Mouse (Mus musculus) heart, embryonic 11.5 days (tissue): ENCODE data around the gene Rbm15. TPM values are rescaled to one million over a fixed set of nuclear protein-coding genes. Genes with fewer than 3 reads are reported as not detected.
A peak's percentile ranks its signal among the peaks of the same experiment; 100 is the strongest.
"Not testable (repeated sequence)": the region's sequence is repeated elsewhere in the genome, so short reads cannot be mapped to it uniquely, and the experiment has no call there.

Experiments
- ATAC-seq: fragments of 200-750 bp; cut with Nextera tagmentation; replicated peaks from 2 replicates; pipeline ENCODE4 v1.8.0; 2017; ENCODE audit warnings: moderate library complexity; ENCODE audit not compliant: insufficient number of reproducible peaks, low FRiP score, low TSS enrichment
- H3K27ac ChIP-seq: fragments of 300-500 bp; sonication (generic); 2 replicates; pipeline ENCODE4 v1.5.1; 2014; ENCODE audit warnings: mild to moderate bottlenecking, low read depth, low read length
- H3K27me3 ChIP-seq: fragments of 300-500 bp; sonication (generic); 2 replicates; pipeline ENCODE4 v1.6.1; 2014; ENCODE audit warnings: mild to moderate bottlenecking, low read length, mixed read lengths; ENCODE audit not compliant: control insufficient read depth, insufficient read depth
- H3K36me3 ChIP-seq: fragments of 300-500 bp; sonication (generic); 2 replicates; pipeline ENCODE4 v1.6.1; 2014; ENCODE audit warnings: mild to moderate bottlenecking, low read length, moderate library complexity, mixed read lengths; ENCODE audit not compliant: control insufficient read depth, insufficient read depth
- H3K4me1 ChIP-seq: fragments of 300-500 bp; sonication (generic); 2 replicates; pipeline ENCODE4 v1.6.1; 2014; ENCODE audit warnings: low read length; ENCODE audit not compliant: control insufficient read depth, insufficient read depth
- H3K4me2 ChIP-seq: fragments of 300-500 bp; sonication (generic); 2 replicates; pipeline ENCODE4 v1.6.1; 2014; ENCODE audit warnings: mild to moderate bottlenecking, moderate library complexity
- H3K4me3 ChIP-seq: fragments of 300-500 bp; sonication (generic); 2 replicates; pipeline ENCODE4 v1.5.1; 2014; ENCODE audit warnings: low read depth, low read length
- H3K9ac ChIP-seq: fragments of 300-500 bp; sonication (generic); 2 replicates; pipeline ENCODE4 v1.6.1; 2014; ENCODE audit warnings: mild to moderate bottlenecking, low read depth, low read length, moderate library complexity
- H3K9me3 ChIP-seq: fragments of 300-500 bp; sonication (generic); replicated peaks from 2 replicates; pipeline ENCODE4 v1.6.1; 2016; ENCODE audit warnings: low read length; ENCODE audit not compliant: control insufficient read depth
- WGBS: fragments of 180-500 bp; shearing (Covaris S2); extraction: QIAGEN DNeasy Blood & Tissue Kit; methylation state at CpG from one replicate; pipeline ENCODE4 v1.1.7; 2014; ENCODE audit not compliant: insufficient replicate concordance; 5-methylcytosine and 5-hydroxymethylcytosine counted together
- polyA plus RNA-seq: library from polyadenylated mRNA; unstranded; fragments of >200 nt; fragmentation: Nextera tagmentation; extraction: Ambion mirVana; gene quantifications from 2 replicates; pipeline ENCODE4 v1.2.1, GENCODE M21; 2014

Rbm15 gene
- polyA plus RNA-seq, 1 experiment from 2014 or later = 14.1 TPM

DNA sequence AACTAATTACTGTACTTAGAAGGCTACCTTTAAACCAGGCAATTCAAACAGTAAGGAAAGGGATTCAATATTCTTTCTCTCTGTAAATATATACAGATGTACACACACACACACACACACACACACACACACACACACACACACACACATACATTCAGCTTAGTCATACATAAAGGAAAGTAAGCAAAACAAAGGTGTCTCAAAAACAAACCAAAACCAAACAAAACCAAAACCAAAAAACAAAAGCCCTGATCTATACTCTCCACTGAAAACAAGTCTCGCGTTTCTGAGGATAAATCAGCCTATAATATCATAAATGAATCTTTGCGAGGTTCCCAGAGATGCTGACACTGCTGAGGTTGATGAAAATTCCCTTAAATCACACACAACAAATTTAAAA, 16.1 kb downstream of the Rbm15 start:
- H3K4me2 ChIP-seq = no peak overlapping the region
- H3K9ac ChIP-seq = no peak overlapping the region
- H3K4me3 ChIP-seq = no peak overlapping the region
- ATAC-seq = no peak
- no peaks in the 10 kb centered on the region for H3K9me3 ChIP-seq
- no peaks in the 10 kb centered on the region for H3K4me1 ChIP-seq
- H3K27ac ChIP-seq = no peak overlapping the region
- WGBS = 92% methylated on average over 3 of the region's 3 CpGs
- no peaks in the 10 kb centered on the region for H3K36me3 ChIP-seq
- H3K27me3 ChIP-seq = no peaks in the 10 kb centered on the region

DNA sequence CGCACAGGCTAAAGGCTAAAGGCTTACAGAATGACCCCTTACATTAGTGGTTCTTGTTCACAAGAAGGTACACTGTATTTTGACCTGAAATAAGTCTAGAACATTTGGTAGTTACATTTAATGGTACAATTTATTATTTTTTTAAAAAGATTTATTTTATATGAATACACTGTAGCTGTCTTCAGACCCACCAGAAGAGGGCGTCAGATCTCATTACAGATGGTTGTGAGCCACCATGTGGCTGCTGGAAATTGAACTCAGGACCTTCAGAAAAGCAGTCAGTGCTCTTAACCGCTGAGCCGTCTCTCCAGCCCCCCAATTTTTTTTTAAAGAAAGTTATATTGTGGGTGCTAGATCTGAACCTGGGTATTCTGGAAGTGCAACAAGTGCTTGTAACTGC, 36.6 kb downstream of the Rbm15 start:
- not testable (repeated sequence) for H3K9me3 ChIP-seq, H3K27me3 ChIP-seq, H3K27ac ChIP-seq, H3K9ac ChIP-seq, ATAC-seq, H3K4me1 ChIP-seq, H3K4me3 ChIP-seq, H3K36me3 ChIP-seq, H3K4me2 ChIP-seq
- 62% methylated on average over 4 of the region's 4 CpGs for WGBS

DNA sequence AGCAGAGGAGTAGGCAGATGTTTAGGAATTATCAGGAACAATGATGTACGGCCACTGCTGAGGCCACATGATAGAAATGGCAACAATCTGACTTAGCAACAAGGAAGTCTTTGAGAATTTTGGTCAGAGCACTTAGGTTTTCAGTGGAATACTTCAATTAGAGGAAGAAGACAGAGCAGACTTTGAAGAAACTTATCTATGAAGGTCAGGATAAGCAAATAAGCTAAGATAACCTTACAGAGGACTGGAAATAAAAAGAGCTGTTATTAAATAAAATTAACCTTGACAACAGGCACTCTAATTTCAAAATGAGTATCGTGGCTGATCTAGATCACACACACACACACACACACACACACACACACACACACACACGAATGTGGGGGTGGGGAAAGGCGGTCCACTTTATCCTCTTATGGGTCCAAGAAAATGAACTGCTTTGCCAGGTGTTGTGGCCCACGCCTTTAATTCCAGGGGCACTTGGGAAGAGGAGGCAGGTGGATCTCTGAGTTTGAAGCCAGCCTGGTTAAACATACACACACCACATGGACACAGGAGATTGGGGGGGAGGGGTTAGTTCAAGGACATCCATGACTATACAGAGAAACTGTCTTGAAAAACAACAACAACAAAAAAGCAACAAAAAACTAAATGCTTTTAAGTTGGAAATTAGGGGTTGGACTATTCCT, 37.7 kb downstream of the Rbm15 start:
- Histone ChIP-seq H3K27ac (no peak overlapping the region), H3K27me3 (no peaks in the 10 kb centered on the region), H3K4me3 (no peak overlapping the region), H3K4me2 (no peak overlapping the region), H3K9me3 (no peaks in the 10 kb centered on the region), H3K4me1 (peaks cover 3% of the 10 kb centered on the region; the same call in 1 of the 2 replicates), H3K9ac (no peak overlapping the region), H3K36me3 (no peaks in the 10 kb centered on the region)
- 79% methylated on average over 5 of the region's 5 CpGs for WGBS
- ATAC-seq = no peak

DNA sequence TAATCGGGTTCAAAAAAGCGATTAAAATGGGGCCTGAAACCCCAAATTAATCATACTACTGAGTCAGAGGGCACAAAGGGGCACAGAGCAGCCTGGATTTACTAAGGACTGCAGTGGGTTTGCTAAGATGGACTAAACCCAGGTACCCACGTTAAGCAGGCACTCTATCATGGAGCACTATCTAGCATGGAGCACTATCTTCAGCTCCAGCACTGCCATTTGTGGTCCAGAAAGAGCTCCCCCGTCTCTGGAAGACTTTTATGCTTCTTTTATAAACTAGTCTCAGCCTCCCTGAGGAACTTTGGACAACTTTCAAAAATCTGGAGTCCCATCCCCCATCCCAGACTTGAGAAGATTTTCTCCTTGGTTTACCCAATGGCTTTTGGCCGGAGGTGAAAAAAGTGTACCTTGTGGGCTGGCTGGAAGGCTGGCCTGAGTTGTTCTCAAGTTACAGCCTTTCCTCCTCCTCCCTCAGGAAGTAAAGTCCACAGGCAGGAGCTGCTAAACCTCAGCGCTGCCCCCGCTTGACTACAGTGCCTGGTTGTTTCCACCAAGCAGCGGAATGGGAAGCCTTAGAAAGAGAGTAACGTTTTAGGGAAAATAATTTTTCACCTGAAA, 42.6 kb downstream of the Rbm15 start, which contains the start of gene Slc16a4:
TSS of gene Slc16a4 (plus strand) at position 467 of the 618 bp plus-strand sequence.
- H3K4me3 ChIP-seq = no peak within 1 kb of the TSS
- 21% methylated on average over 9 of the region's 9 CpGs for WGBS
- H3K4me1 ChIP-seq = no peaks in the 10 kb centered on the region
- H3K9ac ChIP-seq = no peak within 1 kb of the TSS
- ATAC-seq = peak; percentile 67; the same call in 1 of the 2 replicates
- peak within 1 kb of the TSS; percentile 22; the same call in 1 of the 2 replicates for H3K4me2 ChIP-seq
- H3K27ac ChIP-seq = no peak within 1 kb of the TSS
- no peaks in the 10 kb centered on the region for H3K27me3 ChIP-seq
- H3K9me3 ChIP-seq = no peaks in the 10 kb centered on the region
- no peaks in the 10 kb centered on the region for H3K36me3 ChIP-seq

DNA sequence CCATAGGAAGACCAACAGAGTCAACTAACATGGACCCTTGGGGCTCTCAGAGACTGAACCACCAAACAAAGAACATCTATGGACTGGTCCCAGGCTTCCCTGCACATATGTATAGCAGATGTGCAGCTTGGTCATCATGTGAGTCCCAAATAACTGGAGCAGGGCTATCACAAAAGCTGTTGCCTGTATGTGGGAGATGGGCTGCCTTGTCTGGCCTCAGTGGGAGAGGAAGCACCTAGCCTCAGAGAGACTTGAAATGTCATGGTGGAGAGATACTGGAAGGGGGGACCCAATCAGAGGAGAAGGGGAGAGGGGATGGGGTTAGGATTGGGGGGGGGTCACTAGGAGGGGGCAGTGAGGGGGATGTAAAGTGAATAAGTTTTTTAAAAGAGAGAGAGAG, 46.1 kb downstream of the Rbm15 start:
- no peaks in the 10 kb centered on the region for H3K4me1 ChIP-seq
- H3K27me3 ChIP-seq = no peaks in the 10 kb centered on the region
- H3K9me3 ChIP-seq = no peaks in the 10 kb centered on the region
- H3K27ac ChIP-seq = no peak overlapping the region
- H3K9ac ChIP-seq = no peak overlapping the region
- no peak overlapping the region for H3K4me3 ChIP-seq
- H3K36me3 ChIP-seq = peaks cover 6% of the 10 kb centered on the region
- no peak overlapping the region for H3K4me2 ChIP-seq
- ATAC-seq = no peak

DNA sequence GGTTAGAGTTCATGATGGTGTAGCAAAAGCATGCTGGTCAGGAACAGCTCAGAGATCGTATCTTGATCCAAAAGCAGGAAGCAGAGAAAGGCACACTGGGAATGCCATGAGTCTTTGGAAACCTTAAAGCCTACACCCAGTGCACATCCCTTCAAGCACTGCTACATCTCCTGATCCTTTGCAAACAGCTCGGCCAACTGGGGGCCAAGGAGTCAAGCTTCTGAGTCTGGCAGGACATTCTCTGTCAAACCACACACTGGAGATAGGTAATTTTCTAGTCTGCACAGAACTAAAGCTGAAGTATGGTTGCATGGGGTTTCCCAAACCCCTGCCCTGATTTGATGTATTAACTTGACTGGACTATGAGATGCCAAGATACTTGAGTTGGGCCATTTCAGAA, 47.4 kb downstream of the Rbm15 start:
- no peaks in the 10 kb centered on the region for H3K9me3 ChIP-seq
- 62% methylated on average over 2 of the region's 2 CpGs for WGBS
- H3K9ac ChIP-seq = no peak overlapping the region
- H3K36me3 ChIP-seq = peaks cover 8% of the 10 kb centered on the region
- H3K4me3 ChIP-seq = no peak overlapping the region
- no peak for ATAC-seq
- H3K4me1 ChIP-seq = no peaks in the 10 kb centered on the region
- no peak overlapping the region for H3K27ac ChIP-seq
- H3K27me3 ChIP-seq = no peaks in the 10 kb centered on the region
- H3K4me2 ChIP-seq = no peak overlapping the region

DNA sequence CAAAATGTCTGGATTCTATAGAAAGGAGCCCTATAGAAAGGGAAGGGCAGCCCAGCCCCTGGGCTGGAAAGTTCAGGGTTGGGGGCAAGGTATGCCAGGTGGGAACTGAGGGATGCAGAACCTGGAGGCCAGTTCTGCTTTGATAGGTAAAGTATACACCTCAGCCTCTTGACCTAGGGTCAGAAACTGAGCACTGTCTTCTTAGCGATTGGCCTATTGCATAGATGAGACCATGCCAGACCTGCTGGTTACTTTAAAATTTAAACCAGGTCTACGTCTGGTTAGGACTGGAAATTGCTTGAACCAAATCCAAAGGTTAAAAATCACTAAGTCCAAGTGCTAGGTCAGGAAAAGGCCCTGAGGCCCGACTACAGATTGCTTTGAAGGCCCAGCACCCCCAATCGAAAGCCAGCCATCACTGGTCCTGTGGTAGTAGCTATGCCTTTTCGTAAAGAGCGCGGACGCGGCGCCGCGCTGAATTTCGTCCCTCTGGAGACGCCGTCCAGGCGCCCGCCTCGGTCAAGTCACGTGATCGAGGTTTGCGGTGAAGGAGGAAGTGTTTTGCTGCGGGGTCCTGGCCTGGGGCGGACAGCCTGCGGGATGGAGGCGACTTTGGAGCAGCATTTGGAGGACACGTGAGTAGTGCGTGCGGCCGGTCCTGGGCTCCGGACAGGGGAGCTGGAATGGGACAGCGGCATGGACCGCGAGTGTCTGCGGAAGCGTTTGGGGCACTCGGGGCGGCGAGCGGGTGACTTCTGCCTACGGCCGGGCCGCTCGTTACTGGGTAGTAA, 54.8 kb downstream of the Rbm15 start, which contains the start of gene Lamtor5:
TSS of gene Lamtor5 (plus strand) at position 380 of the 791 bp plus-strand sequence.
- Histone ChIP-seq H3K4me2 (peak within 1 kb of the TSS; percentile 60), H3K27me3 (0 out of 2 replicates have a peak, but pooled peaks cover 3% of the 10 kb centered on the region), H3K9ac (peak within 1 kb of the TSS; percentile 87), H3K9me3 (no peaks in the 10 kb centered on the region), H3K4me3 (peak within 1 kb of the TSS; percentile 92), H3K4me1 (peaks cover 6% of the 10 kb centered on the region; the same call in 1 of the 2 replicates), H3K27ac (no peak within 1 kb of the TSS), H3K36me3 (peaks cover 8% of the 10 kb centered on the region)
- ATAC-seq = peak; percentile 82
- 4% methylated on average over 43 of the region's 43 CpGs for WGBS

DNA sequence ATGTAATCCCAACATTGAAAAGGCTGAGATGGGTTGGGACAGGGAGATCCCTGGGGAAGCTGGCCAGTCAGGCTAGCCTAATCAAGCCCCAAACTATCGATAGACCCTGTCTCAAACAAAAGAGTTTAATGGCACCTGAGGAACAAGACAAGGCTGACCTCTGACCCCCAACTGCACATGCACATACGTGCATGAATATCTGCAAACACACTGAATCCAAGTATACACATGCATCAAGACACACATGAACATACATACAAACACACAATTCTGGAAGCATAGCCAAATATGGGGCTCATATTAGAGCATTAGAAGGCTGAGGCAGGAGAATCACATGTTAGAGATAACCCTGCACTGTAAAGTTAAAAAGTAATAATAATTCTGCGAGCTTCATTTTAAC, 56.8 kb downstream of the Rbm15 start:
- Histone ChIP-seq H3K27me3 (0 out of 2 replicates have a peak, but pooled peaks cover 3% of the 10 kb centered on the region), H3K4me1 (peaks cover 6% of the 10 kb centered on the region; the same call in 1 of the 2 replicates), H3K9ac (no peak overlapping the region), H3K36me3 (no peaks in the 10 kb centered on the region), H3K9me3 (no peaks in the 10 kb centered on the region), H3K4me2 (no peak overlapping the region), H3K4me3 (no peak overlapping the region), H3K27ac (no peak overlapping the region)
- ATAC-seq = no peak
- 78% methylated on average over 3 of the region's 3 CpGs for WGBS
